Mouse (Mus musculus): ENCODE measurements around the gene Vtcn1.

Gene Vtcn1

GRCm38 (mm10) chr3:100856050-100856815 is 31.0 kb downstream of the Vtcn1 start:
- no peak for DNase-seq (ENCODE audit: low read depth, low spot score)

- no peak for DNase-seq (ENCODE audit: low read depth, low spot score)
Measured at GRCm38 (mm10) chr3:100857139-100857538, 31.9 kb downstream of the Vtcn1 start.

- no peak for DNase-seq (ENCODE audit: low read depth, low spot score)
Measured at GRCm38 (mm10) chr3:100858334-100859002, 33.2 kb downstream of the Vtcn1 start.

GRCm38 (mm10) chr3:100861307-100862303 is 36.3 kb downstream of the Vtcn1 start:
- no peak for DNase-seq (ENCODE audit: low read depth, low spot score)

GRCm38 (mm10) chr3:100866946-100867345 is 41.7 kb downstream of the Vtcn1 start:
- no peak for DNase-seq (ENCODE audit: low read depth, low spot score)

DNA sequence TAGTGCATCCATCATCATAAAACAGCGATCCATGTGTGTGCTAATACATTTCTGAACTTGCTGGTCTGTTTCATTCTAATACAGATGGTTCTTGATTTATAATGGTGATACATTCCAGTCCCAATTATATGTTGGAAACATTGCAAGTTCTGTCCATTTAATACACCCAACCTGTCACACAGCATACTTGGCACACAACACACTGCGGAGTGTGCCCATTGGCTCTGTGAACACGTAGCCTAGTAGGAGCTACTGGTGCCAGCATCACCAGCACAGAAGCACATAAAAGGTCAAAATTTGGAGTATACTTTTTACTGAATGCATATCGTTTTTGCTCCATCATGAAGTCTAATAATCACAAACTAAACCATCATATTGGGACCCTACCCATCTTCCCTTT is 51.8 kb downstream of the Vtcn1 start:
- DNase-seq (ENCODE audit: low read depth, low spot score), result no peak

DNA sequence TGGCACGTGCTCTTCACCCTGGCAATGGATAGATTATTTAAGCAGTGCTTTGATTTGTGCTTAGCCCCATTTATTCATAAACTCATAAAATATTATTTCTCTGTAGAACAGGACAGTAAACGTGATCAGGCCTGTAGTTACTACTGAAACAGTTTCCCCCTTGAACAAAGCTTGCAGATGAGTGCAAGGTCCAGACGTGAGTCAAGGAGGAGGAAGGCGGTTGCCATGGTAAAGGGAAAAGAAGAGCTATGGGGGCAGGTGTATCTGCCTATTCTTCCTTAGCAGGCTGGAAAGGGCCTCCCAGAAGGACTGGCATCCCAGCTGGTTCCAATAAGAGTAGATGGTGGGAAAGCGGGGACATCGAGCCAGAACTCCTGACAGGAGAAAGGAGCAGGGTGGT is 56.1 kb downstream of the Vtcn1 start:
- no peak for DNase-seq (ENCODE audit: low read depth, low spot score)

DNA sequence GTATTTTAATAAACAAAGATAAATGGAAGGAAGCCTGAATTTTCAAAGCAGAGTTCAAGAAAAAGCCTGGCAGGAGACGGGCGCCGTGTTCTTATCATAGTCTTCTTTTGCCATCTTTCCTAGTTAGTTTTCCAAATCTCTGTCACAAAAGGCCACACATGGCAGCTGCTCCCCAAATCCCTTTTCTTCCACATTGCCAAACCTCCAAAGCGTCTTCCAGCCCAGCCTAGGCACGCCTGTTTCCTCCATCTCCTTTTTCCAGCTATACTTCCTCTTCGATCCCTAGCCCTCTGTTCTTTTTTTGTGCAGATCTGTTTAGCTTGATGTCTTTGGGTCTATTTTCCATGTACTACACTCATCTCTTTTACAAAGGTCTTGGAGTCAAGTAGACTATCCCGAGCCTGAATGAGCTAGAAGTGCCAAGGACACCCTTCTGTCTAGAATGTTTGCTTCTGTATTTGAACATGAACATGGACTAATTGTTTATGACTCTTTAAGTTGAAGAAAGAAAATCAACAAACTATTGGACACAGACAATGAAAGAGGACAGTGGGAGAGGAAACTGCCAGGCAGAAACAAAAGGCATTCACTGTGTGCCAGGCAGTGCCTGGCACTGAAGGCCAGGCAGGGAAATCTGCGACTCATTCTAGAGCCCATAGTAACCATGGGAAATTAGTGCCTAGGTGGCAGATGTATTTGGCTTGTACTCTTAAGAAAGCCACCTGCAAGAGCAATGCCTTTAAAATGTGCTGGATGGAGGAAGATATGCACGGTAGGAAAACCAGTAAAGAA is 56.8 kb downstream of the Vtcn1 start:
- no peak for DNase-seq (ENCODE audit: low read depth, low spot score)

- no peak for DNase-seq (ENCODE audit: low read depth, low spot score)
Measured at GRCm38 (mm10) chr3:100889234-100889633, 64.0 kb downstream of the Vtcn1 start.

- no peak for DNase-seq (ENCODE audit: low read depth, low spot score)
Measured at GRCm38 (mm10) chr3:100890406-100890805, 65.1 kb downstream of the Vtcn1 start.

GRCm38 (mm10) chr3:100892383-100893335 is 67.4 kb downstream of the Vtcn1 start:
- no peak for DNase-seq (ENCODE audit: low read depth, low spot score)

GRCm38 (mm10) chr3:100895500-100895899 is 70.2 kb downstream of the Vtcn1 start:
- no peak for DNase-seq (ENCODE audit: low read depth, low spot score)

DNA sequence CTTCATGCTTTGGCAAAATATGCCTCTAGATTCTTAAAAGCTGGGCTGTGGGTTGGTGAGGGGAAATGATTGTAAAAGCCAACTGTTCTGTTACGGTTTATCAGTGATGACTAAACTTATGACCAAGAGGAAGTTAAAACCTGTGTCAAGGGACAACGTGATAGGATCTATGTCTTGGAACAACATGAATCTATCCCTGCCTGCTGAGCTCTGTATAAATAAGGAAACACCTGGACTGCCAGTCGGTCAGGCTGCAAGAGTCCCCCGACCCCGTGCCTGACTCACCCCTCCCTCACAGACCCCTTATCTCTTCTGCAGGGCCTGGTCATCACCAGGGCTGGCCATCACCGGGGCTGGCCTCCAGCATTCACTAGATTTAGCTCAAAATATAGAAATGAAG is 80.9 kb downstream of the Vtcn1 start:
- DNase-seq (ENCODE audit: low read depth, low spot score), result no peak

- DNase-seq (ENCODE audit: low read depth, low spot score), result no peak
Measured at GRCm38 (mm10) chr3:100906916-100907315, 81.7 kb downstream of the Vtcn1 start.

- no peak for DNase-seq (ENCODE audit: low read depth, low spot score)
Measured at GRCm38 (mm10) chr3:100908594-100908993, 83.3 kb downstream of the Vtcn1 start.

DNA sequence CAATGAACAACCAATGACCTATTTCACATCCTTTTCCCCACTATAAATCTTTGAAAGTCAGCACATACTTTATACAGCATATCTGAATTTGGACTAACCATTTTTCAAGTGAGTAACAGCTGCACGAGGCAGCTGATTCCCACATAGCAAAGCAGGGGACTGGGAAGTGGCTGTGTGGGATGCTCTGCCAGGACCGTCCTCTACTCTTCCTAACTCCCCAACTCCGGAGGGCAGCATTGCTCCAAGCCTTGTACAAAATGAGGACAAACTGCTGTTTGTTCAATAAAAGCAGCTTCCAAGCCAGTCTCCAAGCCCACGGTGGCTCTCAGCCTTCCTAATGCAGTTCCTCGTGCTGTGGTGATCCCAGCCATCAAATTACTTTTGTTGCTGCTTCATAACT is 85.4 kb downstream of the Vtcn1 start:
- DNase-seq (ENCODE audit: low read depth, low spot score), result no peak

- no peak for DNase-seq (ENCODE audit: low read depth, low spot score)
Measured at GRCm38 (mm10) chr3:100911026-100911425, 85.8 kb downstream of the Vtcn1 start.

- DNase-seq (ENCODE audit: low read depth, low spot score), result no peak
Measured at GRCm38 (mm10) chr3:100911498-100912213, 86.4 kb downstream of the Vtcn1 start.

- DNase-seq (ENCODE audit: low read depth, low spot score), result no peak
Measured at GRCm38 (mm10) chr3:100916844-100917243, 91.6 kb downstream of the Vtcn1 start.

Measured in telencephalon, adult 2 months (tissue).